Mouse (Mus musculus) T-helper 17 cell (primary cell): ENCODE results near the gene Fam187b.
"Not testable (repeated sequence)": the region's sequence is repeated elsewhere in the genome, so short reads cannot be mapped to it uniquely, and the experiment has no call there.

ENCODE experiments used
- in situ Hi-C, 2 experiments: fragments of 300-600 bp; cut with MboI, MseI; formaldehyde crosslinking; loops; 1 replicate in 1 of 2; 2 replicates in 1 of 2; pipeline ENCODE4 v1.15.1; 2025; ENCODE audit warnings: high pct_unique_total_duplicates in 2 of 2

The Fam187b gene

DNA sequence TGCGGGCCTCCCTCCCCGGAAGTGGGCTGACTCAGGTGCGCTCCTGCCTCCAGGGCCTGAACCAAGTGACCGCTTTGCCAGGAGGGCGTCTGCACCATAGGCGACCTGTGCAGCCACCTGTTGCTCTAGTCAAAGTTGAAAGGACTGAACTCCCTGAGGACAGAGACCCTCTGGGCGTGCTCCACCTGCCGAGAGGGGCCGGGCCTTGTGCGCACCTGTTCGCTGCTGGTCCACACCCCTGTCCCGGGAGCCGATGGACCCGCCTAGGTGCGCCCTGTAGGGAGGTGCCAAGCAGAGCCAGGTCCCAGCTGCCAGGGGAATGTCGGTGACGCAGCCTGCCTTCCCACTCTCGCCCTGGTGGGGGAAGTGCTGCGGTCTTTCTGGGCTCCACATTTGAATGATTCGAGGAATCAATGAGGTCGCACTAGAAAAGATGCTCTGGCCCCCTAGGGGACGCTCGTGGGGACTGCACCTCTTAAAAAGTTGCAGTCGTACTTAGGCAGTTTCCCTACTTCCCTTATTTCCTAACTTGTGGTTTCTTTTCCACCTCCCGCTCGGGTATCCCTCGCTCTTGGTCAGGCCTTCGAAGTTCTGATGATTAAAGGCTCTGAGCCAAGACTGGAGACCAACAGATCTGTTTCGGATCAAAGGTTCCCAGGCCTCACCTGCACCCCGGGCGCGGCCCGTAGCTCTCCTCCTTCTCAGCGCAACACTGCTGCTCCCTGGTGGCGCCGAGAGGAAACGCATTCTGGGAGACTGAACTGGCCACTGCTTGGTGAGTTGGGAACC is at the start of gene Fam187b:
TSS of gene Fam187b (plus strand) at position 290 of the 789 bp plus-strand sequence.
- in situ Hi-C loops: loop anchor here in 1 of 2 experiments (10.0 kb wide), 1 partner anchor 189 kb away; the partner anchor contains the start of gene Krtdap

- in situ Hi-C loops: no loop called here
These were observed 49.5 kb upstream of the Fam187b start for GRCm38 (mm10) chr7:30924071-30924470.

DNA sequence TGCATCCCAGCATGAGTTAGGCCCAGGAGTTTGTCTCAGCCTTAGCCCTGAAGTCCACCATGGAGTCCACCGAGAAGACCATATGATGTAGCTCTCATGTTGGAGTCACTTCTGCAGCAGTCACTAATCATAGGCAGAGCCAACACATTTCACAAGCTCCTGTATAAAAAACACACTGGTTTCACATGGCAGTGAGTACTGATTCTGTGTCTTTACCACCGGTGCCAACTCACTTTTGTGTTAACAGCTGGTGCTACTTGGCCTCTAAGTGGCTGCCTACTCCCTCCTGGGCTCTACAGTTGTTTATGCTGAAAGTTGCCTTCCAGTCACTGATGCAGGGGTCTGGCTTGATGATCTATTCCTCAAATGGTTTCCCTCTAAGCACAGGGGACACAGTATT is 49.0 kb upstream of the Fam187b start, which contains the start of gene Hamp2:
TSS of gene Hamp2 (minus strand) at position 101 of the 400 bp plus-strand sequence.
- in situ Hi-C loops: not testable (repeated sequence)

GRCm38 (mm10) chr7:30935422-30936099 is 38.0 kb upstream of the Fam187b start:
- in situ Hi-C loops: not testable (repeated sequence)

DNA sequence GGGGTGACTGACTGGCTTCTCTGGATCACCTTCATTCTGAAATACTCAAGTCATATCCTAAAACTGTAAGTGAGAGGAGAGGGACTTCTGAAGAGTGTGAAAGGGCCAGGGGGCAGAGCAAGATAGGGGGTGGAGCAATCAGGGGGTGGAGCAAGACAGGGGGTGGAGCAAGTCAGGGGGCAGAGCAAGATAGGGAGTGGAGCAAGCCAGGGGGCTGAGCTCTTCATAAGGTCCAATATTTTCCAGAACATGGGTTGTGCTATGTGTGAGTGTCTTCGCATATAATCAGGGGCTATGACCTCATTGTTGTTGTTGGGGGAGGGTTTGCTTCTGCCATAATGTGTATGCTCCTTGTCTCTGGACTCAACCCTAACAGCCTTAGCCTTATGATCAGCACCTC is 33.5 kb upstream of the Fam187b start:
- in situ Hi-C loops: not testable (repeated sequence)

GRCm38 (mm10) chr7:30942365-30942764 is 31.2 kb upstream of the Fam187b start:
- in situ Hi-C loops: not testable (repeated sequence)

DNA sequence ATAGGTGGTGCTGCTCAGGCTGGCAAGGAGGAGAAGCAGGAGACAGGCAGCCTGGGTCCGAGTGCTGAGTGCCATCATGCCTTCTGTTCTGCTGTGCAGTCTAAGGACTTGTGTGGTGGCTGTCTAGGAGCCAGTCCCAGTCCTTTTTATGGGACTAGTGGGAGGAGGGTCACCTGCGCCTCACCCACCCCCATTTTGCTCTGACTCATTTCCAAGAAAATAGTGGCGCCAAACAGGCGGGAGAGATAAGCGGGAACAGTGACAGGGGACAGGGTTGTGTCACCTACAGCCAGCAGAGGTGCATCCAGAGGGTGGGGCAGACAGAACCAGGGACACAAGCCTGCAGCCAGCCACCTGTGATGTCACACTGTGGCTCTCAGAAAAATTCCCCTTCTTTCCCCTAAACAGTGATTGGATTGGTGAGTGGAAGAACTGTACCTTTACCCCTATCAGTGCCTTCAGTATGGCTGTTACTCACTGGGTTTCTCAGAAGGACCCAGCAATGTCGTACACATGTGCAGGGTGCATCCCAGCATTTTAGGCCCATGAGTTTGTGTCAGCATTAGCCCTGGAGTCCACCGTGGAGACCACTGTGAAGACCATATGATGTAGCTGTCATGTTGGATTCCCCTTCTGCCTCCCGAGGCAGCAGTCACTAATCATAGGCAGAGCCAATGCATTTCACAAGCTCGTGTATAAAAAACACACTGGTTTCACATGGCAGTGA is 29.5 kb upstream of the Fam187b start, which contains the start of gene Hamp:
TSS of gene Hamp (minus strand) at position 124 of the 727 bp plus-strand sequence.
- in situ Hi-C loops: no loop called here

DNA sequence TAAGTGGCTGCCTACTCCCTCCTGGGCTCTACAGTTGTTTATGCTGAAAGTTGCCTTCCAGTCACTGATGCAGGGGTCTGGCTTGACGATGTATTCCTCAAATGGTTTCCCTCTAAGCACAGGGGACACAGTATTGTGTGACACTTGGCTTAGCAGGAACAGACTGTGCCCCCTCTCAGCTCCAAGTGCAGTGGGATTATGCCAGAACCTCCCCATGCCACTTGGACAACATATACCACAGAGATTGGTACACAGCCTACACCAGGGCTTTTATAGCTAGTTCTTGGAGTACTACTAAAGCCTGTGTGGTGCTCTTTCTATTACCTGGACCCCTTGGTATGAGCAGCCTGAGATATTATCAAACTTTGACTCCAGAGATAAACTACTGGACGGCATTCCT is 28.9 kb upstream of the Fam187b start:
- in situ Hi-C loops: not testable (repeated sequence)

DNA sequence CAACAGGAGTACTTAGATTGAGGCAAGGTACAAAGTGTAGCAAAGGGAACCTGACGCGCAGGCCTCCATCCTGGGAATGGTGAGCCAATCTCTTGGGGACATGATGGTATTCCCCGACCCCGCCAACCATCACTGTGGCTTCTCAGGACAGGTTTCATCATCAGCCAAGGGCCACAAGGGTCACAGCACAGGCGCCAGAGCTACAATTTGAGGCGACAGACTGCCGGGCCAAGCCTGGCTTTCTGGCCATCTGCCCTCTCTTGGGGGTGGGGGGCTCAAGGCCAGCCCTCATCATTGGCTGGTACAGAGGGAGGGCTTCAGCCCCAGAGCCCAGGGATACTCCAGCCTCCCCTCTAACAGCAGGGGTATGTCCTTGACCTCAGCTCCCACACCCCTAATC is 28.1 kb upstream of the Fam187b start:
- in situ Hi-C loops: not testable (repeated sequence)

GRCm38 (mm10) chr7:30945876-30946275 is 27.7 kb upstream of the Fam187b start:
- in situ Hi-C loops: no loop called here

GRCm38 (mm10) chr7:30949902-30950301 is 23.7 kb upstream of the Fam187b start:
- in situ Hi-C loops: not testable (repeated sequence)

- in situ Hi-C loops: no loop called here
These were observed 20.9 kb upstream of the Fam187b start for GRCm38 (mm10) chr7:30952441-30953265.

DNA sequence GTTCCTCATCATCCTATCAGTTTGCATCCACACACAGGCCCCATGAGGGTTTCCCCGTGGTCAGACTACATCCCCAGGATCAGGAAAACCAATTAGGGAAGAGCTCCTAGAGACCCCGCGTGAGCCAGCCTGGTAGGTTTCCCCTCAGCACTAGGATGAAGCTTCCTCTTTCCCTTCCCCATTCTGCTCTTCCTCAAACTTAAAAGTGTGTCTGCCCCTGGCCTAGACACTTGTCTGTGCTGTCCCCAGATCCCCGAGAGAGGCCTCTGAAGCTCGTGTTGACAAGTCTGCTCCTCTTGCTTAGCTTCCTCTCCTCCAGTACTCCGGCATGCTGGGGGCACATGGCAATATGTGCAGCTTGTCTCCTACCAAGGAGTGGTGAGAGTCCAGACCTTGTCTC is 20.1 kb upstream of the Fam187b start:
- in situ Hi-C loops: no loop called here

GRCm38 (mm10) chr7:30954036-30954435 is 19.6 kb upstream of the Fam187b start:
- in situ Hi-C loops: no loop called here

DNA sequence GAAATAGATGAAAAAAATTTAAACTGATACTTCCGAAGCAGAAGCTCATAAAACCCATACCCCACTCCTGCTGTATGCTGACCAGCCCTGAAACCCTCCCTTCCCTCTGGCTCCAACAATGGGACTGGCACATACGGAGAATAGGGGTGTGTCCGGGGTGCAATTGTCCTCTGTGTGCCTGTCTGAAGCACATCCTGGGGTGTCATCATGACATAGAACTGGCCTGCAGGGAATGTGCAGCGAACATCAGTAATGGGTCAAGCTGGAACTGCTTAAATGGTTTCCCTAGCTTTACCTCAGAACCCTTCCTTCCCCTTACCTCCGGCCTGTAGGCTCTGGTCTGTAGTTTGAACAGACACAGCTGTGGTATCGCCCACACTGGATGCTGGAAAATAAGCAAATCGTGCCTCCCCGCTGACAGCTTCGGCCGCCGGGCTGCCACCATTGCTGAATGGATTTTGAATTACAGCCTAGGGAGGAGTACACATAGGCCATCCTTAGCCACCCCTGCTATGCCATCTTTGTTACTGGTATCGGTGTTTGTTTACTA is 18.5 kb upstream of the Fam187b start:
- in situ Hi-C loops: no loop called here

GRCm38 (mm10) chr7:30955584-30956356 is 17.8 kb upstream of the Fam187b start:
- in situ Hi-C loops: no loop called here

- in situ Hi-C loops: no loop called here
These were observed 17.2 kb upstream of the Fam187b start for GRCm38 (mm10) chr7:30956357-30956751.

DNA sequence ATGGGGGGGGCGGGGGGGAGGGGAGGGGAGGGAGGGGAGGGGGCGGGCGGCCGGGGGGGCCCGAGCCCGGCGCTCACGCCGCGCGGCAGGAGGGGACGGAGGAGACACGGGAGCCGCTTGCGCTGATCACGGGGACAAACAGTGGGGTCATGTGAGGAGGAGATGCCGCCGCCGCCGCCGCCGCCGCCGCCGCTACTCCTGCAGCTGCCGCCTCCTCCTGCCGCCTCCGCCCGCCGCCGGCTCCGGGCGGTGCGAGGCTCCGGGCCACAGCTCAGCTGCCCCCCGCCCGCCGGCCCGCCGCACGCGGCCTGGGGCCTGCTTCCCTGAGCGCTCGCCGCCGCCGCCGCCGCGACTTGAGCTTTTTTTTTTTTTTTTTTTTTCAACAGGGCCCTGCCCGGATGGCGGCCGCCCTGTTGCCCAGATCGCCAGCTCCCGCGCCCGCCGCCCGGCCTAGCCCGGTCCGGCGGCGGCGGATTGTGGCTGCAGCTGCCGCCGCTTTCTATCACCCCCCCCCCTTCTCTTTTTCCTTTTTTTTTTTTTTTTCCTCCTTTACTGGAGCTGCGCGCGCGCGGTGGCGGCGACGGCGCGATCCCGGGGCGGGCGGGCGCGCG is 16.7 kb upstream of the Fam187b start, which contains the start of gene Usf2:
TSS of gene Usf2 (minus strand) at position 48 of the 611 bp plus-strand sequence.
- in situ Hi-C loops: no loop called here

GRCm38 (mm10) chr7:30957367-30957783 is 16.2 kb upstream of the Fam187b start:
- in situ Hi-C loops: no loop called here
